Mouse (Mus musculus) ES-E14 (cell line): ENCODE measurements around the gene Gpr35.

ENCODE experiments used
- CHD2 ChIP-seq: IDR thresholded peaks from 2 replicates; pipeline ENCODE4 v1.6.1; 2014; ENCODE audit warnings: mild to moderate bottlenecking, low read depth, low read length, inconsistent platforms
- HCFC1 ChIP-seq: IDR thresholded peaks from 2 replicates; pipeline ENCODE4 v1.6.1; 2012; ENCODE audit warnings: low read length, inconsistent platforms, borderline replicate concordance; ENCODE audit not compliant: insufficient read depth
- MAFK ChIP-seq: IDR thresholded peaks from 2 replicates; pipeline ENCODE4 v1.6.1; 2014; ENCODE audit warnings: mild to moderate bottlenecking, low read depth, low read length, inconsistent platforms; ENCODE audit not compliant: insufficient read depth
- ZNF384 ChIP-seq: IDR thresholded peaks from 2 replicates; pipeline ENCODE4 v1.6.1; 2012; ENCODE audit warnings: low read depth, low read length, inconsistent platforms

DNA sequence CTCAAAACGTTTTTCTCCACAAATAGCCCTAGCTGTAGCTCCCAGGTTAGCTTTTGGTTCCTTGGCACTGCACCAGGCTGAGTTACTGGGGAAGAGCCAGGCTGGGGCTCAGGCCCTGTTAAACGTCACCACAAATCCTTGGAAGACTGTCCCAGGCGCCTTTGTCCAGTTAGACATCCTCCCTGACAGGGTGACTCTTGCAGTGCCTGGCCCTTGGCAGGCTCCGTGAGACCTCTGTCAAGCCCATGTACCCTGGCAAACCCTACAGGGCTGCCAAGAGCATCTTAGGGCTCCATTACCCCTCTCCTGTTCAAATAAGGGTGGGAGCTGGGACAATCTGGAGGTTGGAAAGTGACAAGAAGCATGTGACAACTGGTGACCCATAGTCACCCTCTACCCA lies 85.3 kb downstream of the Gpr35 start:
- TF ChIP-seq HCFC1, result no peak
- no peak for TF ChIP-seq MAFK
- no peak for TF ChIP-seq CHD2
- no peak for TF ChIP-seq ZNF384
